Mouse (Mus musculus) heart, postnatal 0 days (tissue): ENCODE measurements around the gene Csnk2a1.

ENCODE experiments used
- CTCF ChIP-seq: IDR thresholded peaks from 2 replicates; pipeline ENCODE4 v1.5.1; 2016; ENCODE audit warnings: antibody characterized with exemption, control low read depth, low read depth
- EP300 ChIP-seq: IDR thresholded peaks from 2 replicates; pipeline ENCODE4 v1.6.1; 2016; ENCODE audit warnings: antibody characterized with exemption, low read depth

- TF ChIP-seq CTCF (no peak), EP300 (no peak)
These were observed 14.8 kb upstream of the Csnk2a1 start for GRCm38 (mm10) chr2:152211871-152212270.
